Mouse (Mus musculus) heart, adult 2 months (tissue): ENCODE measurements around the gene Zdhhc4.

Experiments used
- CTCF ChIP-seq: fragments of 200-600 bp; IDR thresholded peaks from 2 replicates; pipeline ENCODE4 v1.8.1; 2022; ENCODE audit warnings: antibody characterized with exemption, mild to moderate bottlenecking, moderate library complexity
- EP300 ChIP-seq: fragments of 200-500 bp; IDR thresholded peaks from 2 replicates; pipeline ENCODE4 v1.6.1; 2011; ENCODE audit warnings: low read depth, low read length, control low read depth; ENCODE audit not compliant: insufficient read depth
- POLR2A ChIP-seq: fragments of 200-500 bp; IDR thresholded peaks from 2 replicates; pipeline ENCODE4 v1.6.1; 2011; ENCODE audit warnings: mild to moderate bottlenecking, low read depth, low read length, control low read depth; ENCODE audit not compliant: insufficient read depth

DNA sequence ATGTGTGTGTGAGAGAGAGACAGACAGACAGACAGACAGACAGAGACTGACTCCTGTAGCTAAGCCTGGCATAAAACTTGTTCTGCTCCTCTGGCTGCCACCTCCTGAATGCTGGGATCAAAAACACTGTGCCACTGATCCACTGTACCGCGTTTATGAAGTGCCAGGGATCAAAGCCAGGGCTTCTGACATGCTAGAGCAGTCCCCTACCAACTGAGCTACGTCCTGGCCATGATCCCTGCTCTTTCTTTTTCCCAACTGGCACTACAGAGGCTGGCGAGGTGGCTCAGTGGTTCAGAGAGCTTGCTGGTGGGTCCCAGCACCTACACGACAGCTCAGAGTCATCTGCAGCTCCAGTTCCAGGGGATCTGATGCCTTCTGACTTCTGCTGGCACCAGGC is 53.3 kb downstream of the Zdhhc4 start:
- TF ChIP-seq CTCF: no peak
- TF ChIP-seq POLR2A: no peak
- no peak for TF ChIP-seq EP300
